Mouse (Mus musculus) hindbrain, postnatal 0 days (tissue): ENCODE measurements at regions not wholly inside any gene's neighbourhood (a gene's known extent, or its start where the extent isn't known, plus 50 kb on each side); places are given as distances from the start of the nearest gene placed in this dataset.

Experiments
- ATAC-seq: fragments of 200-750 bp; cut with Nextera tagmentation; 2 replicates; pipeline ENCODE4 v1.8.0; 2017; ENCODE audit warnings: mild to moderate bottlenecking, moderate TSS enrichment, moderate library complexity
- DNase-seq: peaks from one replicate; pipeline ENCODE4 v3.0.0-alpha.2; 2015; ENCODE audit warnings: low spot score
- H3K27ac ChIP-seq: fragments of 300-500 bp; sonication (generic); 2 replicates; pipeline ENCODE4 v1.5.1; 2014; ENCODE audit warnings: mild to moderate bottlenecking
- H3K27me3 ChIP-seq: fragments of 300-500 bp; sonication (generic); 2 replicates; pipeline ENCODE4 v1.6.1; 2014; ENCODE audit warnings: low read length, mixed read lengths; ENCODE audit not compliant: insufficient read depth
- H3K36me3 ChIP-seq: fragments of 300-500 bp; sonication (generic); 2 replicates; pipeline ENCODE4 v1.6.1; 2014; ENCODE audit warnings: low read length, mixed read lengths; ENCODE audit not compliant: insufficient read depth
- H3K4me1 ChIP-seq: fragments of 300-500 bp; sonication (generic); 2 replicates; pipeline ENCODE4 v1.6.1; 2014; ENCODE audit warnings: antibody characterized with exemption, low read length, mixed read lengths; ENCODE audit not compliant: insufficient read depth
- H3K4me2 ChIP-seq: fragments of 300-500 bp; sonication (generic); 2 replicates; pipeline ENCODE4 v1.6.1; 2014; ENCODE audit warnings: low read depth, mild to moderate bottlenecking, low read length, moderate library complexity, mixed read lengths
- H3K4me3 ChIP-seq: fragments of 300-500 bp; sonication (generic); 2 replicates; pipeline ENCODE4 v1.5.1; 2014; ENCODE audit warnings: low read length
- H3K9ac ChIP-seq: fragments of 300-500 bp; sonication (generic); replicated peaks from 2 replicates; pipeline ENCODE4 v1.6.1; 2014; ENCODE audit warnings: mild to moderate bottlenecking, low read length, moderate library complexity, mixed read lengths
- H3K9me3 ChIP-seq: fragments of 300-500 bp; sonication (generic); 2 replicates; pipeline ENCODE4 v1.6.1; 2016; ENCODE audit warnings: low read length, mixed read lengths
- CTCF ChIP-seq: IDR thresholded peaks from 2 replicates; pipeline ENCODE4 v1.5.1; 2016; ENCODE audit warnings: antibody characterized with exemption, control low read depth, low read depth
- WGBS: fragments of 180-500 bp; shearing (Covaris S2); extraction: QIAGEN DNeasy Blood & Tissue Kit; methylation state at CpG from one replicate; pipeline ENCODE4 v1.1.7; 2014; 5-methylcytosine and 5-hydroxymethylcytosine counted together

- Histone ChIP-seq H3K4me3 (no peak overlapping the region), H3K4me2 (no peak overlapping the region), H3K27me3 (no peaks in the 10 kb centered on the region), H3K9me3 (no peaks in the 10 kb centered on the region), H3K4me1 (no peaks in the 10 kb centered on the region), H3K27ac (no peak overlapping the region), H3K9ac (no peak overlapping the region), H3K36me3 (no peaks in the 10 kb centered on the region)
- no peak for DNase-seq
- no peak for TF ChIP-seq CTCF
- 28% methylated on average over 2 of the region's 2 CpGs for whole genome bisulfite sequencing
- ATAC-seq: no peak
Measured at GRCm38 (mm10) chr12:26542451-26542850, 73.4 kb downstream of the Cmpk2 start.

GRCm38 (mm10) chr12:26535261-26535890, 66.4 kb downstream of the Cmpk2 start:
- no peak overlapping the region; the same call in 1 of the 2 replicates for H3K27ac ChIP-seq
- DNase-seq: peak; percentile 49

GRCm38 (mm10) chr12:26534229-26535105, 65.5 kb downstream of the Cmpk2 start:
- no peak overlapping the region for H3K9ac ChIP-seq
- H3K4me1 ChIP-seq: peaks cover 14% of the 10 kb centered on the region; the same call in 1 of the 2 replicates
- no peak overlapping the region for H3K4me2 ChIP-seq
- H3K27ac ChIP-seq: no peak overlapping the region
- no peaks in the 10 kb centered on the region for H3K36me3 ChIP-seq
- ATAC-seq: no peak; the same call in 1 of the 2 replicates
- TF ChIP-seq CTCF: no peak
- no peak overlapping the region for H3K4me3 ChIP-seq
- WGBS: 13% methylated on average over 9 of the region's 9 CpGs
- no peaks in the 10 kb centered on the region for H3K27me3 ChIP-seq
- 0 out of 2 replicates have a peak, but pooled peaks cover 2% of the 10 kb centered on the region for H3K9me3 ChIP-seq
- peak; percentile 38 for DNase-seq

More at GRCm38 (mm10) chr12:26535261-26535890, 66.4 kb downstream of the Cmpk2 start:
- ATAC-seq: no peak
- Histone ChIP-seq H3K9me3 (no peaks in the 10 kb centered on the region), H3K36me3 (no peaks in the 10 kb centered on the region), H3K27me3 (no peaks in the 10 kb centered on the region), H3K4me3 (no peak overlapping the region), H3K4me1 (peaks cover 14% of the 10 kb centered on the region; the same call in 1 of the 2 replicates), H3K4me2 (no peak overlapping the region), H3K9ac (no peak overlapping the region)
- TF ChIP-seq CTCF: no peak
- 63% methylated on average over 9 of the region's 9 CpGs for WGBS

- H3K36me3 ChIP-seq: no peaks in the 10 kb centered on the region
- WGBS: 18% methylated on average over 9 of the region's 9 CpGs
- DNase-seq: peak; percentile 23
- peak overlapping the region; percentile 54 for H3K27ac ChIP-seq
- H3K4me2 ChIP-seq: no peak overlapping the region
- no peak overlapping the region for H3K9ac ChIP-seq
- H3K9me3 ChIP-seq: 0 out of 2 replicates have a peak, but pooled peaks cover 2% of the 10 kb centered on the region
- H3K4me1 ChIP-seq: peaks cover 14% of the 10 kb centered on the region; the same call in 1 of the 2 replicates
- TF ChIP-seq CTCF: no peak
- H3K4me3 ChIP-seq: no peak overlapping the region
- ATAC-seq: peak; percentile 30; the same call in 1 of the 2 replicates
- no peaks in the 10 kb centered on the region for H3K27me3 ChIP-seq
Measured at GRCm38 (mm10) chr12:26533641-26534151, 64.7 kb downstream of the Cmpk2 start.

- Histone ChIP-seq H3K27ac (peak overlapping the region; percentile 54; the same call in 1 of the 2 replicates), H3K4me2 (peak overlapping the region; percentile 33), H3K27me3 (no peaks in the 10 kb centered on the region), H3K4me3 (no peak overlapping the region), H3K4me1 (peaks cover 14% of the 10 kb centered on the region; the same call in 1 of the 2 replicates), H3K9ac (no peak overlapping the region), H3K36me3 (no peaks in the 10 kb centered on the region), H3K9me3 (0 out of 2 replicates have a peak, but pooled peaks cover 2% of the 10 kb centered on the region)
- ATAC-seq: peak; percentile 90
- TF ChIP-seq CTCF: peak; percentile 99
- WGBS: 26% methylated on average over 13 of the region's 13 CpGs
- DNase-seq: peak; percentile 93
Measured at GRCm38 (mm10) chr12:26532823-26533640, 64.0 kb downstream of the Cmpk2 start.

GRCm38 (mm10) chr12:26532076-26532475, 63.1 kb downstream of the Cmpk2 start:
- 0 out of 2 replicates have a peak, but pooled peaks cover 2% of the 10 kb centered on the region for H3K9me3 ChIP-seq
- H3K4me1 ChIP-seq: peaks cover 14% of the 10 kb centered on the region; the same call in 1 of the 2 replicates
- H3K9ac ChIP-seq: no peak overlapping the region
- TF ChIP-seq CTCF: no peak
- no peaks in the 10 kb centered on the region for H3K36me3 ChIP-seq
- no peak overlapping the region for H3K27ac ChIP-seq
- no peak overlapping the region for H3K4me2 ChIP-seq
- H3K27me3 ChIP-seq: no peaks in the 10 kb centered on the region
- ATAC-seq (no peak), DNase-seq (no peak)
- 77% methylated on average over 6 of the region's 6 CpGs for whole genome bisulfite sequencing
- H3K4me3 ChIP-seq: no peak overlapping the region
